Mouse (Mus musculus) cerebellum, postnatal 10 days (tissue): Measurements from ENCODE around the gene Sh3d21.
"Not testable (repeated sequence)": the region's sequence is repeated elsewhere in the genome, so short reads cannot be mapped to it uniquely, and the experiment has no call there.

Experiments
- DNase-seq, 2 experiments: peaks; one replicate each; pipeline ENCODE4 v3.0.0; 2021; ENCODE audit warnings: mixed read lengths in 2 of 2

The Sh3d21 gene

GRCm38 (mm10) chr4:126163067-126163659 lies at the start of gene Sh3d21:
Gene Sh3d21, minus strand, starts transcription at chr4:126163491.
- DNase-seq = no peak

- DNase-seq = no peak
Observed at GRCm38 (mm10) chr4:126207081-126207480, 43.8 kb upstream of the Sh3d21 start.

DNA sequence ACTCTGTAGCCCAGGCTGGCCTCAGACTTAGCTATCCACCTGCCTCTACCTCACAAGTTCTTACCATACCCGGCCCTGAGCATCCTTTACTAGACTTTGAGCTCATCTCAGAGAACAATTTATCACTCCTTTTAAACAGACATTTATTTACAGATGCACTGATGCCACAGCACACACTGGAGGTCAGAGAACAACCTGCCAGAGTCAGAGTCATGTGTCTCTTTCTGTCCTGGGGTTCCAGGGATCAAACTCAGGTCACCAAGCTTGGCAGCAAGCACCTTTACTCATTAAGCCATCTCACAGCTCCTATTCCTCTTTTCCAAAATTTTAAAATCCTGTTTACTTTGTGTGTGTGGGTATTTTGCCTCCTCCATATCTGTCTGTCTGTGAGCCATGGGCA lies 42.1 kb upstream of the Sh3d21 start:
- DNase-seq = no peak

- no peak for DNase-seq
Observed at GRCm38 (mm10) chr4:126204661-126205230, 41.5 kb upstream of the Sh3d21 start.

GRCm38 (mm10) chr4:126204016-126204415 lies 40.7 kb upstream of the Sh3d21 start:
- no peak for DNase-seq

GRCm38 (mm10) chr4:126203336-126203895 lies 40.1 kb upstream of the Sh3d21 start:
- peak in 1 of 2 experiments; percentile 13 for DNase-seq

GRCm38 (mm10) chr4:126202303-126203181 lies 39.3 kb upstream of the Sh3d21 start, which contains the start of gene Thrap3:
Gene Thrap3, minus strand, starts transcription at chr4:126202760.
- DNase-seq = peak; percentile 100

GRCm38 (mm10) chr4:126201514-126202302 lies 38.4 kb upstream of the Sh3d21 start:
- DNase-seq = peak; percentile 32 to 36

DNA sequence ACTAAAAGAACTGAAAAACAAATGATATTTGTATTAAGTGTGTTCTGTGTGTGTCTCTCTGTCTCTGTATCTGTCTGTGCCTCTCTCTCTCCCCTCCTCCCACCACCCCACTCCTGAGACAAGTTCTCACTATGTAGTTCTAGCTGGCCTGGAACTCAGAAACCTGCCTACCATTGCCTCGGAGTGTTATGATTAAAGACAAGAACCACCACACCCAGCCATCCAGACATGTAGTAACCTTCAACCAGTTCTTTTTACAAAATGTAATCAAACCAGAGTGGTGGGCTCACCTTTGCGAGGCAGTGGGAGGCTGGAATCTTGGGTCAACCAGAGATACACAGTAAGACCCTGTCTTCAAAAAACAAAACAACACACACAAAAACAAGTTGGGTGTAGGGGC lies 37.4 kb upstream of the Sh3d21 start:
- DNase-seq = no peak

- no peak for DNase-seq
Observed at GRCm38 (mm10) chr4:126200036-126200435, 36.7 kb upstream of the Sh3d21 start.

DNA sequence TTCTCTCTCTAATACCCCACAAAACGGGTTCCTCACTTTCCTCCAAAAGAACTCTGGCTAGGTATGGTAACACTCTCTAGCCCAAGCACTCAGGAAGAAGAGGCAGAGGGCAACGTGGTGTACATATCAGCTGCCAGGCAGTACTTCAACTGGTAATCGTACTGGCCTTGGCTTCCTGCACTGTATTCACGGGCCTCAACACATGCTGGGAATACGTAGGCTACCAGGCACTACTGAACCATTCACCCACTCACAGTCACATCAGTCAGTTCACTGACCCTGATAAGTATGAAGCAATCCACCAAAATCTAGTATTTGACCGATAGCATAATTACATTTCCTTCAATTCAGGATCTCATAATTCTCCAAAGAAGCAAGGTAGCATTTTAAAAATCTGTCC lies 36.3 kb upstream of the Sh3d21 start:
- DNase-seq = no peak

GRCm38 (mm10) chr4:126197485-126197884 lies 34.2 kb upstream of the Sh3d21 start:
- DNase-seq = peak in 1 of 2 experiments; percentile 24

- no peak for DNase-seq
Observed at GRCm38 (mm10) chr4:126194916-126195315, 31.6 kb upstream of the Sh3d21 start.

DNA sequence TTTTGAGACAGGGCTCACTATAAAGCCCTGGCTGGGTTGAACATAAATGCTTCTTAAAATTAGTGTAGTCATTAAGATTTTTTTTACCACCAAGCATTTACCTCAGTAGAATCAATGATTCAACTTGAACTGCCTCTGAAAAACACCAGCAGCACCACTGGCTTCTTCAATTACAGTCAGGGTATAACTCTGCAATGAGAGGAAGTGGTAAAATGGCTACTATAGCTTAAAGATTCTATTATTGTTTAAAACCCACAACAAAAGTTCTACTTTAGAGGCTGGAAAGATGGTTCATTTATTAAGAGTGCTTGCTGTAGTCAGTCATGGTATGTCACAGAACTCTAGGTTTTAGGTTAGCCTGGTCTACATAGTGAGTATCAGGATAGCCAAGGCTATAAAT lies 30.9 kb upstream of the Sh3d21 start:
- DNase-seq = no peak

DNA sequence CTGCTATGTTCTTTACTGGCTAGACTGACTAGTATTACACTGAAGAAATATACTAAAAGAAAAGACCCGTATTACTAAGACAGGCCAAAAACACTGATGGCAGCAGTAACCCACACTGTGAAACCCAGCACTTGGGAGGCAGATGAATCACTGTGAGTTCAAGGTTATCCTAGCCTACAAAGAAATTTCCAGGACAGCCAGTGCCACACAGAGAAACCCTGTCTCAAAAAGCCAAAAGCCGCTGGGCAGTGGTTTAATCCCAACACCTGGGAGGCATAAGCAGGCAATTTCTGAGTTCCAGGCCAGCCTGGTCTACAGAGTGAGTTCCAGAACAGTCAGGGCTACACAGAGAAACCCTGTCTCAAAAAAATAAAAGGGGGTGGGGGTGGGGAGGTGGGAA lies 27.3 kb upstream of the Sh3d21 start:
- DNase-seq = no peak

GRCm38 (mm10) chr4:126187096-126187495 lies 23.8 kb upstream of the Sh3d21 start:
- DNase-seq = no peak

DNA sequence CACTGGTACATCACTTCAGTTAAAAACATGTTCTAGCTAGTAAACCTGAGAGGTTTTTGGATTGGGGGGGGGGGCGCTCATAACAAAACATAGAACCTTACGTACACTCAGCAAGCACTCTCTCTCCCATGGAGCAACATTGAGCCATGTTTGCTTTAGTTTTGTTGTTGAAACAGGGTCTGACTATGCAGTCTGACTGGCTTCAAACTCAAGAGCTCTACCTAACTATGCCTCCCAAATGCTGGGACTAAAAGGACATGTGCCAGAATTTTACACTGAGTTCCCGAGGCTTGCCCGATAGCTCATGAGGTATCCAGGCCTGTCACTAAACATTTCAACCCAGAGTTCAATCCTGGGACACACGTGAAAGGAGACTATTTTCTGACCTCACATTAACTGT lies 19.7 kb upstream of the Sh3d21 start:
- DNase-seq = no peak

GRCm38 (mm10) chr4:126181170-126181957 lies 18.1 kb upstream of the Sh3d21 start:
- DNase-seq = peak; percentile 68 to 72

DNA sequence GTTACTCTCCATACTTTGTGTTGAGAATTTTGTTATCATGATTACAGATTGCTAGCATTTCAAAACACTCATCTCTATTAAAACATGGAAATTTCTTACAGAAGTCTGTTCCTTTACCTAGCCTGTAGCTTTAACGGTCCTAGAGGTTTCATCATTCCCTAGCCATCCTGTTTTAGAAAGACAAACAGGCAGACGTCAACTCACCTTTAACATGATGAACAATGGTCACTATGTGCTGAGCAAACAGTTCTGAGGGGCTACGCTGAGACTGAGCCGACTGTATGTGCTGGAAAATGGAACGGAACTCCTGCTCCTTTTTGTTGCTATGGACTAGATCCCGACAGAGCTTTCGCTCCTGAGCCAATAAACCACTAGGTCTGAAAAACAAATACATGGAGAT lies 12.7 kb upstream of the Sh3d21 start:
- DNase-seq = not testable (repeated sequence)

DNA sequence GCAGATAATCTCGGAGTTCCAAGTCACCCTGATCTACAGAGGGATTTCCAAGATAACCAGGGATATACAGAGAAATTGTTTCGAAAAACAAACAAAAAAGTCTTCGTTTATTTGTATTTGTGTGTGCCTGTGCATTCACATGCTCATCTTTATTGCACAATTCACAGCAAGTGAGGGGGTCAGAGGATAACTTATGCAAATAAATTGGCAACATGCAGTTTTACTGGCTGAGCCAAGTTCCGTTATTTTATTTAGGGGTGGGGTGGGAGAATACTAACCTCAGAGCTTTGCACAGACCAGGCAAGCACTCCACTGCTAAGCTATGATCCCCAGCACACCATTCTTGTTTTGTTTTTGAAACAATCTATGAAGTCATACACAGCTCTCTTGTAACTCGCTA lies 10.5 kb upstream of the Sh3d21 start:
- DNase-seq = no peak

DNA sequence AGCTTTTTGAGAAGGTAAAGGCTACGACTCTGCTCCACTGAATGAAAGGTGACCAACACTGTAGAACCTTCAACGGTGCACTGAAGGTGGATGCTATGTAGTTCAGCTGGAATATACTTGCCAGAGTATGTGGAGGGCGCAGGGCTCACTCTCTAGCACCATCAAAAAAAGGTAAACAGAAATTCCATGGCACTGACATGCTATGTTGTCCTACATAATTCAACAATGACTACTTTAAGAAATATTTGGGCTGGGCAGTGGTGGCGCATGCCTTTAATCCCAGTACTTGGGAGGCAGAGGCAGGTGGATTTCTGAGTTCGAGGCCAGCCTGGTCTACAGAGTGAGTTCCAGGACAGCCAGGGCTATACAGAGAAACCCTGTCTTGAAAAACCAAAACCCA lies 7.4 kb upstream of the Sh3d21 start:
- DNase-seq = not testable (repeated sequence)

- no peak for DNase-seq
Observed at GRCm38 (mm10) chr4:126168851-126169250, 5.6 kb upstream of the Sh3d21 start.
